Mouse (Mus musculus): ENCODE results near the gene Eps8l1. TPM values are rescaled to one million over a fixed set of nuclear protein-coding genes. Genes with fewer than 3 reads are reported as not detected.

Gene Eps8l1
- total RNA-seq, 2 experiments from 2014 or later, result 3.1 to 3.4 TPM

DNA sequence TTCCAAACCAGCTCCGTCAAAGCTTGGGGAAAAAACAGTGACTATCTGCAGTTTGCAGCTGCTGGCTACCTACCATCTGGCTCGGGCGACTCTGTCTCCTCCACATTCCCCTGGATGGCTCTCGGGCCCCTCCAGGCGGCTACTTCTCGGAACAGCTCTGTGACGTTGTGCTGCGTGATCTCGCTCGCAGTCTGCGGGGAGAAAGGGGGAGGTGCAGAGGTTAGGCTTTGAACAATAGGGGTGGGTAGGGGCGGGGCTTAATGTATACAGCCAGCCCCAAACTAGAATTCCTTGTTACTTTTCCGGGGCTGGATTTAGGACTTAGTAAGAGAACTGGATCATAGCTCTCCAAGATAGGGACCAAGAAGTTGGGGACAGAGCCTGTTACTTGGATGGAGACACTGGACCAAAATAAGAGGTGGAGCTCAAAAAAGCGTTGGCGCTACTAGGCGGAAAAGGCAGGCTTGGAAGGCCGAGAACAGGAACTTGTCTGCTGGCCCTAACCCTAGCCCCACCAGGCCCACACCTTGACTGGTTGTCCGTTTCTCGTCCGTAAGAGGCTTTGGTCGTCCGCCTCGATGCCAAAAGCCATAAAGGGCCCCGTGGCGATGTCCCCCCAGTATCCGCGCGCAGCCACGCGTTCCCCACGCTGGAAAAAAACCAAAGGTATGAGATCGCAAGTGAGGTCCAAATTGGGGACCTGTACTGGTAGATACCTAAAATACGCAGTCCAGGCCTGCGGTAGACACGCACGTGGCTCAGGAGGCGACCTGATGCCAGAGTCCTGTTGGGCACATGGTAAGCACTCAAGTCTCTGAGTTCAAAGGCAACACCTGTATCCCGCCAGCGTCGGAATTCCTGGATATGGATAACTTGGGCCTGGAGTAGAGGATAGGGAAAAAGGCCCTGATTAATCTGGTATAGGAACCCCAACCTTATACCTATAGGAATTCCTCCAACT lies 66.1 kb downstream of the Eps8l1 start:
- peak; percentile 65 to 66 for DNase-seq (ENCODE audit: low spot score in 2 of 2)
- intact Hi-C loops (cut with DNase I), result loop anchor here (10.0 kb wide), 1 partner anchor 92 kb away; no protein-coding TSS in a partner anchor

DNA sequence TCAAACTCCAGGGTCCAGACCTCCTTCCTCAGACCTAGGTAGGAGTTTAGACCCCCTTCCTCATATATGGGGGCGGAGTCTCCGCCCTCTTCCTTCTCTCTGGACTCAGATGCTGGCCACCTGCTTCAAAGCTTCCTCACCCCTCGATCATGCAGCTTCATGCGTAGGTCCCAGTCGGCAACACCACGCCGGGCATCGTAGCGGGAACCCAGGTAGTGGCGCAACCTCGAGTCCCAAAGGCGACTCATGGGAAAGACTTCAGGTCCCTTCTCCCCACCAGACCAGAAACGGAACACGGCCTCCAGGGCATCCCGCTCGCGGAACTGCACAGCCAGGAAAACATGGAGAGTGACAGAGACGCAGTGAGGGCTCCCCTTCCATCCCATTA lies 66.8 kb downstream of the Eps8l1 start:
- DNase-seq (ENCODE audit: low spot score in 2 of 2), result no peak

More for the DNA sequence above, 66.8 kb downstream of the Eps8l1 start:
- intact Hi-C loops (cut with DNase I), result loop anchor here (10.0 kb wide), 1 partner anchor 92 kb away; no protein-coding TSS in a partner anchor

Small RNA genes lying within 50 kb of the gene (microRNA-seq; reads per million reads assigned to microRNA genes)
- not detected for gene Gm24605

Other genes with a start within 250 kb of the Eps8l1 start
- gene Lilra5, start 222.9 kb upstream of the Eps8l1 start, total RNA-seq (2021), result not detected
- gene Ncr1, start 123.0 kb upstream of the Eps8l1 start, total RNA-seq (2021), result not detected
- gene Gp6, start 62.9 kb upstream of the Eps8l1 start, total RNA-seq (2021), result not detected
- 10 to 100 TPM; 23.9 to 26.3 TPM for gene Rdh13, start 15.0 kb upstream of the Eps8l1 start, total RNA-seq (2021)
- 100 to 1,000 TPM; 142 to 168 TPM for gene Ppp1r12c, start 41.0 kb downstream of the Eps8l1 start, total RNA-seq (2021)
- gene Tnnt1, start 55.7 kb downstream of the Eps8l1 start, total RNA-seq (2021), result 1 to 10 TPM; 5.9 to 9.4 TPM
- gene Tnni3, start 63.6 kb downstream of the Eps8l1 start, total RNA-seq (2021), result under 1 TPM in 1 of 2 experiments, not detected in 1; 0.52 TPM
- gene Dnaaf3, start 71.8 kb downstream of the Eps8l1 start, total RNA-seq (2021), result under 1 TPM; 0.27 to 0.34 TPM
- 100 to 1,000 TPM; 263 to 298 TPM for gene Syt5, start 86.9 kb downstream of the Eps8l1 start, total RNA-seq (2021)
- gene Ptprh, start 143.4 kb downstream of the Eps8l1 start, total RNA-seq (2021), result under 1 TPM; 0.84 to 0.95 TPM
- 10 to 100 TPM; 10.0 to 16.8 TPM for gene Tmem86b, start 170.7 kb downstream of the Eps8l1 start, total RNA-seq (2021)
- 100 to 1,000 TPM; 138 to 145 TPM for gene Ppp6r1, start 198.3 kb downstream of the Eps8l1 start, total RNA-seq (2021)
- 100 to 1,000 TPM; 100 to 106 TPM for gene Hspbp1, start 224.4 kb downstream of the Eps8l1 start, total RNA-seq (2021)
- 100 to 1,000 TPM; 398 to 475 TPM for gene Brsk1, start 229.9 kb downstream of the Eps8l1 start, total RNA-seq (2021)